9 mouse cellular contexts compared by ENCODE assay signal in the genomic region with DNA sequence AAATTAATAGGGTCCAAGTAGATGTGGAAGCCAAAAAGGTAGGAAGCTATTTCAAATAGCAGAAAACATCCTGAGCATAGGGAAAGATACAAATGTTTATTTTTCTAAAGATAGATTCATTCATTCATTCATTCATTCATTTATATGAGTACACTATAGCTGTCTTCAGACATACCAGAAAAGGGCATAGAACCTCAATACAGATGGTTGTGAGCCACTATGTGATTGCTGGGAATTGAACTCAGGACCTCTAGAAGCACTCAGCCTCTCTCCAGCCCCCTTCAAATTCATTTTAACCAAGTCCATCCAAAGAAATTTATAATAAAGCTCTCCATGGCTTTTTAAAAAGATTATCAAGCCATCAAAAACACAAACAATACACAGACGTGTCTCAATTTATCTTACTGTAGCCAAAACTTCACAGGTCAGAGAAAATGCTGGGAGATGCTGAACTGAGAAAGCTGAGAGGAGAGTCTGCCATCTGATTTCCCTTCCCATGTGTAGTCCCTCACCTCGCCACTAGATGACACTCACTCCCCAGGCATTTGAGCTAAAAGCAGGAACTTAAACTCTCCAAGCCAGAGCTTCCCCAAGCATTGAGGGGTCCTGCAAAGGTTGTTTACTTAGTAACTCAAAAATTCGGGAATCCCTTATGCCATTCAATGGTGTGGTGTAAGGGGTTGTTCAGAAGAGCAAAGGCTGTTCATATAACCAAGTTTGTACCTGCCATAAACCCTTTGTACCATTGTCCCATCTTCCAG. TPM values are rescaled to one million over a fixed set of nuclear protein-coding genes. Genes with fewer than 3 reads are reported as not detected.
DNase-seq lines count a peak whose midpoint lies in the region; ATAC-seq and TF ChIP-seq lines count a peak whose summit lies in the region.
"Had no signal": no experiment of that assay in that cellular context is flagged by ENCODE, and none has a peak within 500 bp of the region (broad histone marks: within the 10 kb centered on the region; RNA-seq: fewer than 3 reads in every experiment).

No protein-coding gene starts in this region.

- H3K79me2 ChIP-seq in CH12.LX (replicated peaks; ENCODE audit: control insufficient read depth, extremely low read depth, insufficient read depth, poor library complexity, severe bottlenecking) = no peaks in the 10 kb centered on the region

- dilution Hi-C loops in CH12.LX (cut with MboI; ENCODE audit: extremely low pct_ligation_motif_present, extremely low pct_unique_long_range_greater_than_20kb, low sequenced_read_pairs) = no loop called here

- H3K4me3 ChIP-seq in CH12.LX (replicated peaks in 1 of 3; ENCODE audit: low read depth in 2 of 3, low read length in 2 of 3, poor library complexity in 1 of 3) = no peak overlapping the region
- no peak overlapping the region for H3K4me3 ChIP-seq in embryonic facial prominence, embryonic 11.5 days (ENCODE audit: low read depth, low read length)
- H3K4me3 ChIP-seq in hindbrain, embryonic 10.5 days = no peak overlapping the region
- no peak overlapping the region for H3K4me3 ChIP-seq in layer of hippocampus, adult 2 months

- WGBS in embryonic facial prominence, embryonic 11.5 days = 3% methylated on average over 3 of the region's 3 CpGs
- WGBS in hindbrain, embryonic 10.5 days = 3% methylated on average over 3 of the region's 3 CpGs

- TF ChIP-seq POLR2A in CH12.LX (IDR thresholded peaks at IDR 0.05; ENCODE audit: low read depth, low read length) = no peak

- ATAC-seq in embryonic facial prominence, embryonic 11.5 days (replicated peaks; ENCODE audit: insufficient number of reproducible peaks, low FRiP score, low TSS enrichment, low read depth) = peak; percentile 52; the same call in 1 of the 2 replicates

- no peak for TF ChIP-seq EP300 in CH12.LX (IDR thresholded peaks at IDR 0.05; ENCODE audit: low read length)

- no peaks in the 10 kb centered on the region for H3K4me1 ChIP-seq in CH12.LX (ENCODE audit: control insufficient read depth in 1 of 2, insufficient read depth in 2 of 2)
- no peaks in the 10 kb centered on the region for H3K4me1 ChIP-seq in embryonic facial prominence, embryonic 11.5 days (ENCODE audit: control insufficient read depth, insufficient read depth, low read length)
- H3K4me1 ChIP-seq in hindbrain, embryonic 10.5 days (replicated peaks) = no peaks in the 10 kb centered on the region

- DNase-seq in CH12.LX (ENCODE audit: extremely low read depth) = peak; percentile 70
- peak; percentile 68 to 70 for DNase-seq in adrenal gland, postnatal 36 days
- DNase-seq in embryonic facial prominence, embryonic 11.5 days (ENCODE audit: low spot score) = peak; percentile 78
- peak; percentile 69 for DNase-seq in hindbrain, embryonic 10.5 days (ENCODE audit: low spot score)
- peak; percentile 50 to 75 for DNase-seq in layer of hippocampus, adult 2 months (ENCODE audit: low spot score in 2 of 2)
- DNase-seq in lung, postnatal 25 days (ENCODE audit: low spot score) = peak; percentile 61
- DNase-seq in retina, embryonic 14.5 days (ENCODE audit: low spot score) = peak; percentile 81
- peak; percentile 78 for DNase-seq in thymus, postnatal 4 days

- no peaks in the 10 kb centered on the region for H3K27me3 ChIP-seq in CH12.LX (replicated peaks)
- no peaks in the 10 kb centered on the region for H3K27me3 ChIP-seq in embryonic facial prominence, embryonic 11.5 days (ENCODE audit: control insufficient read depth, insufficient read depth, low read length)
- H3K27me3 ChIP-seq in hindbrain, embryonic 10.5 days (ENCODE audit: insufficient read depth, poor library complexity, severe bottlenecking) = no peaks in the 10 kb centered on the region

- no peaks in the 10 kb centered on the region for H3K36me3 ChIP-seq in CH12.LX (replicated peaks in 1 of 2; ENCODE audit: control insufficient read depth in 1 of 2, insufficient read depth in 1 of 2, low read length in 1 of 2)
- no peaks in the 10 kb centered on the region for H3K36me3 ChIP-seq in embryonic facial prominence, embryonic 11.5 days (replicated peaks; ENCODE audit: control insufficient read depth, insufficient read depth, low read depth, low read length)
- H3K36me3 ChIP-seq in hindbrain, embryonic 10.5 days = no peaks in the 10 kb centered on the region

- H3K4me2 ChIP-seq in CH12.LX (ENCODE audit: insufficient read depth, low read depth, poor library complexity, severe bottlenecking) = no peak overlapping the region
- no peak overlapping the region for H3K4me2 ChIP-seq in embryonic facial prominence, embryonic 11.5 days (ENCODE audit: low read depth, low read length)

- no peak overlapping the region for H3K27ac ChIP-seq in CH12.LX (ENCODE audit: insufficient read depth, low read depth)
- no peak overlapping the region for H3K27ac ChIP-seq in embryonic facial prominence, embryonic 11.5 days (replicated peaks; ENCODE audit: low read depth, low read length)
- no peak overlapping the region for H3K27ac ChIP-seq in hindbrain, embryonic 10.5 days
- no peak overlapping the region for H3K27ac ChIP-seq in layer of hippocampus, adult 2 months

- no peaks in the 10 kb centered on the region for H3K9me3 ChIP-seq in CH12.LX (replicated peaks; ENCODE audit: low read length)
- H3K9me3 ChIP-seq in embryonic facial prominence, embryonic 11.5 days (replicated peaks; ENCODE audit: control insufficient read depth, low read length) = no peaks in the 10 kb centered on the region
- no peaks in the 10 kb centered on the region for H3K9me3 ChIP-seq in hindbrain, embryonic 10.5 days

- in situ Hi-C loops in CH12.LX (cut with MboI; ENCODE audit: low pct_ligation_motif_present, low pct_unique_long_range_greater_than_20kb, low sequenced_read_pairs) = loop anchor here (10.0 kb wide), 1 partner anchor 292 kb away; no protein-coding TSS in a partner anchor

- no peak overlapping the region for H3K9ac ChIP-seq in CH12.LX (ENCODE audit: insufficient read depth, low read depth)
- H3K9ac ChIP-seq in embryonic facial prominence, embryonic 11.5 days (replicated peaks; ENCODE audit: low read length) = no peak overlapping the region

- TF ChIP-seq CTCF in CH12.LX (conservative IDR thresholded peaks at IDR 0.05 in 1 of 2, IDR thresholded peaks at IDR 0.05 in 1 of 2; ENCODE audit: low read depth in 2 of 2, low read length in 2 of 2) = peak; percentile 96 to 100
- TF ChIP-seq CTCF in layer of hippocampus, adult 2 months (conservative IDR thresholded peaks at IDR 0.05) = peak; percentile 99

- peak; percentile 99 for TF ChIP-seq RAD21 in CH12.LX (IDR thresholded peaks at IDR 0.05; ENCODE audit: low read depth, low read length)

TF ChIP-seq in CH12.LX, 34 proteins besides CTCF, POLR2A, EP300 and RAD21:
- TF ChIP-seq ZC3H11A (IDR thresholded peaks at IDR 0.05; ENCODE audit: low read depth, low read length) = peak; percentile 81
- no peak for TF ChIP-seq USF2 (conservative IDR thresholded peaks at IDR 0.05; ENCODE audit: low read depth, low read length)
- TF ChIP-seq JUN (IDR thresholded peaks at IDR 0.05; ENCODE audit: insufficient read depth, low read depth, low read length) = no peak
- no peak for TF ChIP-seq BHLHE40 (IDR thresholded peaks at IDR 0.05; ENCODE audit: low read depth, low read length)
- no peak for TF ChIP-seq GABPA (IDR thresholded peaks at IDR 0.05; ENCODE audit: insufficient replicate concordance, low read depth, low read length)
- peak; percentile 46; the same call in 1 of the 2 replicates for TF ChIP-seq NELFE (IDR thresholded peaks at IDR 0.05; ENCODE audit: low read depth, low read length)
- TF ChIP-seq SMC3 (IDR thresholded peaks at IDR 0.05; ENCODE audit: low read depth, low read length) = peak; percentile 93
- peak; percentile 51; the same call in 1 of the 2 replicates for TF ChIP-seq IRF4 (IDR thresholded peaks at IDR 0.05; ENCODE audit: low read depth, low read length)
- no peak for TF ChIP-seq ZNF384 (IDR thresholded peaks at IDR 0.05; ENCODE audit: low read depth, low read length)
- TF ChIP-seq MEF2A (IDR thresholded peaks at IDR 0.05; ENCODE audit: borderline replicate concordance, low read depth, low read length) = 0 out of 2 replicates have a peak, but pooled peaks have one; percentile 34
- no peak for TF ChIP-seq MAX (IDR thresholded peaks at IDR 0.05; ENCODE audit: low read length)
- no peak for TF ChIP-seq MAFK (IDR thresholded peaks at IDR 0.05; ENCODE audit: insufficient replicate concordance, low read length)
- peak; percentile 60; the same call in 1 of the 2 replicates for TF ChIP-seq ELF1 (IDR thresholded peaks at IDR 0.05; ENCODE audit: low read depth, low read length)
- TF ChIP-seq TCF12 (IDR thresholded peaks at IDR 0.05; ENCODE audit: low read depth, low read length) = no peak
- TF ChIP-seq MYC (IDR thresholded peaks at IDR 0.05; ENCODE audit: low read depth, low read length) = no peak
- no peak for TF ChIP-seq NRF1 (IDR thresholded peaks at IDR 0.05; ENCODE audit: low read depth, low read length)
- no peak for TF ChIP-seq SIN3A (IDR thresholded peaks at IDR 0.05; ENCODE audit: low read length)

RNA-seq across cellular contexts. Expression of a gene that starts 24.9 kb away (rescaled TPM):
- total RNA-seq in CH12.LX (2012; rRNA removed) (0.04 TPM in 1 of 2 replicates, not detected in the other), CH12.LX (2014; rRNA removed) (0.07 and 0.11 TPM in 2 replicates)
- polyA plus RNA-seq in CH12.LX (2012; ENCODE audit: insufficient read length, low read depth) = not detected in 2 replicates
- not detected for total RNA-seq in adrenal gland, postnatal 36 days (2021)
- polyA plus RNA-seq in embryonic facial prominence, embryonic 11.5 days (2014; fragmentation: Nextera tagmentation; extraction: Ambion mirVana) = not detected in 2 replicates
- polyA plus RNA-seq in hindbrain, embryonic 10.5 days (2016; fragmentation: Nextera tagmentation; extraction: Ambion mirVana) = not detected in 2 replicates
- not detected for total RNA-seq in layer of hippocampus, adult 2 months (2021)
- polyA plus RNA-seq: heart, embryonic 16.5 days had no signal

RNA-seq across cellular contexts. Expression of a gene that starts 32.0 kb away (rescaled TPM):
- total RNA-seq in CH12.LX (2012; rRNA removed) (not detected in 2 replicates), CH12.LX (2014; rRNA removed) (not detected in 2 replicates)
- not detected in 2 replicates for polyA plus RNA-seq in CH12.LX (2012; ENCODE audit: insufficient read length, low read depth)
- 1 to 10 TPM in 1 of 2 experiments, under 1 TPM in 1; 0.73 to 7.5 TPM for total RNA-seq in adrenal gland, postnatal 36 days (2021)
- polyA plus RNA-seq in embryonic facial prominence, embryonic 11.5 days (2014; fragmentation: Nextera tagmentation; extraction: Ambion mirVana) = not detected in 2 replicates
- polyA plus RNA-seq in hindbrain, embryonic 10.5 days (2016; fragmentation: Nextera tagmentation; extraction: Ambion mirVana) = not detected in 2 replicates
- not detected for total RNA-seq in layer of hippocampus, adult 2 months (2021)
- polyA plus RNA-seq: heart, embryonic 16.5 days had no signal

RNA-seq across cellular contexts. Expression of a gene that starts 44.9 kb away (rescaled TPM):
- total RNA-seq in CH12.LX (2012; rRNA removed) (not detected in 2 replicates), CH12.LX (2014; rRNA removed) (not detected in 2 replicates)
- not detected in 2 replicates for polyA plus RNA-seq in CH12.LX (2012; ENCODE audit: insufficient read length, low read depth)
- total RNA-seq in adrenal gland, postnatal 36 days (2021) = under 1 TPM; 0.17 to 0.20 TPM
- 0.08 TPM in 1 of 2 replicates, not detected in the other for polyA plus RNA-seq in embryonic facial prominence, embryonic 11.5 days (2014; fragmentation: Nextera tagmentation; extraction: Ambion mirVana)
- 0.07 TPM in 1 of 2 replicates, not detected in the other for polyA plus RNA-seq in hindbrain, embryonic 10.5 days (2016; fragmentation: Nextera tagmentation; extraction: Ambion mirVana)
- total RNA-seq in layer of hippocampus, adult 2 months (2021) = not detected
